Mouse (Mus musculus): ENCODE data around the gene Traf2. TPM values are rescaled to one million over a fixed set of nuclear protein-coding genes. Genes with fewer than 3 reads are reported as not detected.

Traf2 gene
- polyA plus RNA-seq, 1 experiment, result 8.1 TPM

Other genes with a start within 250 kb of the Traf2 start
- 313 and 325 TPM in 2 replicates for gene Grin1, start 227.8 kb downstream of the Traf2 start, polyA plus RNA-seq (2012; rRNA removed)
- 31.1 and 31.8 TPM in 2 replicates for gene Man1b1, start 214.6 kb downstream of the Traf2 start, polyA plus RNA-seq (2012; rRNA removed)
- gene Dpp7, start 190.6 kb downstream of the Traf2 start, polyA plus RNA-seq (2012; rRNA removed), result 62.5 and 63.9 TPM in 2 replicates
- 15.0 and 17.9 TPM in 2 replicates for gene Uap1l1, start 181.3 kb downstream of the Traf2 start, polyA plus RNA-seq (2012; rRNA removed)
- gene Sapcd2, start 174.6 kb downstream of the Traf2 start, polyA plus RNA-seq (2012; rRNA removed), result 3.9 and 5.3 TPM in 2 replicates
- gene Entpd2, start 151.1 kb downstream of the Traf2 start, polyA plus RNA-seq (2012; rRNA removed), result 14.1 and 19.3 TPM in 2 replicates
- 383 and 426 TPM in 2 replicates for gene Npdc1, start 147.6 kb downstream of the Traf2 start, polyA plus RNA-seq (2012; rRNA removed)
- 0.40 and 0.67 TPM in 2 replicates for gene Fut7, start 123.7 kb downstream of the Traf2 start, polyA plus RNA-seq (2012; rRNA removed)
- 107 TPM in 2 replicates for gene Abca2, start 118.2 kb downstream of the Traf2 start, polyA plus RNA-seq (2012; rRNA removed)
- 0.42 and 1.4 TPM in 2 replicates for gene Clic3, start 90.1 kb downstream of the Traf2 start, polyA plus RNA-seq (2012; rRNA removed)
- gene Paxx, start 85.8 kb downstream of the Traf2 start, polyA plus RNA-seq (2012; rRNA removed), result 110 and 114 TPM in 2 replicates
- 2,136 and 2,926 TPM in 2 replicates for gene Ptgds, start 76.9 kb downstream of the Traf2 start, polyA plus RNA-seq (2012; rRNA removed)
- not detected in 2 replicates for gene Lcn12, start 53.0 kb downstream of the Traf2 start, polyA plus RNA-seq (2012; rRNA removed)
- 64.7 and 72.3 TPM in 2 replicates for gene Fbxw5, start 46.2 kb downstream of the Traf2 start, polyA plus RNA-seq (2012; rRNA removed)
- gene C8g, start 45.2 kb downstream of the Traf2 start, polyA plus RNA-seq (2012; rRNA removed), result 2.5 and 2.8 TPM in 2 replicates
- gene Edf1, start 10.9 kb upstream of the Traf2 start, polyA plus RNA-seq (2012; rRNA removed), result 287 and 289 TPM in 2 replicates
- gene Mamdc4, start 27.9 kb upstream of the Traf2 start, polyA plus RNA-seq (2012; rRNA removed), result 2.1 and 2.5 TPM in 2 replicates
- 134 and 161 TPM in 2 replicates for gene Phpt1, start 28.3 kb upstream of the Traf2 start, polyA plus RNA-seq (2012; rRNA removed)
- gene Ajm1, start 34.8 kb upstream of the Traf2 start, polyA plus RNA-seq (2012; rRNA removed), result 114 and 122 TPM in 2 replicates
- 130 and 148 TPM in 2 replicates for gene Rabl6, start 61.6 kb upstream of the Traf2 start, polyA plus RNA-seq (2012; rRNA removed)
- 0.06 TPM in 1 of 2 replicates, not detected in the other for gene Ccdc183, start 70.7 kb upstream of the Traf2 start, polyA plus RNA-seq (2012; rRNA removed)
- gene Tmem141, start 75.1 kb upstream of the Traf2 start, polyA plus RNA-seq (2012; rRNA removed), result 66.7 and 72.2 TPM in 2 replicates
- 0.17 and 0.28 TPM in 2 replicates for gene Fcna, start 81.1 kb upstream of the Traf2 start, polyA plus RNA-seq (2012; rRNA removed)
- not detected in 2 replicates for gene Lcn8, start 106.2 kb upstream of the Traf2 start, polyA plus RNA-seq (2012; rRNA removed)
- gene Lcn5, start 111.0 kb upstream of the Traf2 start, polyA plus RNA-seq (2012; rRNA removed), result not detected in 2 replicates
- not detected in 2 replicates for gene Lcn6, start 129.8 kb upstream of the Traf2 start, polyA plus RNA-seq (2012; rRNA removed)
- not detected in 2 replicates for gene Lcn10, start 135.8 kb upstream of the Traf2 start, polyA plus RNA-seq (2012; rRNA removed)
- not detected in 2 replicates for gene Obp2a, start 153.1 kb upstream of the Traf2 start, polyA plus RNA-seq (2012; rRNA removed)
- 107 and 127 TPM in 2 replicates for gene Bmyc, start 159.8 kb upstream of the Traf2 start, polyA plus RNA-seq (2012; rRNA removed)
- not detected in 2 replicates for gene Obp2b, start 190.1 kb upstream of the Traf2 start, polyA plus RNA-seq (2012; rRNA removed)
- gene Lcn3, start 218.6 kb upstream of the Traf2 start, polyA plus RNA-seq (2012; rRNA removed), result not detected in 2 replicates
- not detected in 2 replicates for gene Lcn11, start 230.1 kb upstream of the Traf2 start, polyA plus RNA-seq (2012; rRNA removed)
- not detected in 2 replicates for gene Gm13539, start 235.3 kb upstream of the Traf2 start, polyA plus RNA-seq (2012; rRNA removed)